Mouse (Mus musculus) G1E (cell line): ENCODE results near the gene Tex33. TPM values are rescaled to one million over a fixed set of nuclear protein-coding genes. Genes with fewer than 3 reads are reported as not detected.
"Not testable (repeated sequence)": the region's sequence is repeated elsewhere in the genome, so short reads cannot be mapped to it uniquely, and the experiment has no call there.

ENCODE experiments used
- ATAC-seq: 2 replicates; pipeline ENCODE4 v1.8.0; 2016; ENCODE audit warnings: mild to moderate bottlenecking; ENCODE audit not compliant: insufficient number of reproducible peaks, poor library complexity, low FRiP score, severe bottlenecking; ENCODE audit errors: extremely low read depth
- DNase-seq: peaks from one replicate; pipeline ENCODE4 v3.0.0; 2012; ENCODE audit warnings: low spot score
- H3K27me3 ChIP-seq: 2 replicates; pipeline ENCODE4 v1.6.1; 2012; ENCODE audit warnings: mild to moderate bottlenecking, low read length, inconsistent platforms; ENCODE audit not compliant: insufficient read depth
- H3K36me3 ChIP-seq: replicated peaks from 2 replicates; pipeline ENCODE3; 2012; ENCODE audit warnings: mild to moderate bottlenecking, inconsistent platforms
- H3K4me1 ChIP-seq: 2 replicates; pipeline ENCODE4 v1.6.1; 2012; ENCODE audit warnings: low read depth, low read length, inconsistent platforms, mixed read lengths; ENCODE audit not compliant: insufficient read depth
- H3K4me3 ChIP-seq: 2 replicates; pipeline ENCODE4 v1.5.1; 2012; ENCODE audit warnings: low read depth, mild to moderate bottlenecking, inconsistent platforms, low read length, moderate library complexity, mixed read lengths
- H3K9me3 ChIP-seq: replicated peaks from 2 replicates; pipeline ENCODE4 v1.6.1; 2012; ENCODE audit warnings: inconsistent platforms
- CTCF ChIP-seq: IDR thresholded peaks from 2 replicates; pipeline ENCODE4 v1.5.1; 2012; ENCODE audit warnings: low read depth, low read length, inconsistent platforms, mixed read lengths
- GATA1 ChIP-seq: IDR thresholded peaks from 2 replicates; pipeline ENCODE4 v1.6.1; 2012; ENCODE audit warnings: borderline replicate concordance, low read length, inconsistent platforms, mixed read lengths
- GATA2 ChIP-seq: IDR thresholded peaks from 2 replicates; pipeline ENCODE4 v1.6.1; 2012; ENCODE audit warnings: low read depth, low read length, inconsistent platforms, borderline replicate concordance
- POLR2AphosphoS5 ChIP-seq: IDR thresholded peaks from 2 replicates; pipeline ENCODE4 v1.6.1; 2012; ENCODE audit warnings: low read depth, low read length, inconsistent platforms; ENCODE audit not compliant: insufficient replicate concordance
- TAL1 ChIP-seq: conservative IDR thresholded peaks from 2 replicates; pipeline ENCODE4 v1.6.1; 2012; ENCODE audit warnings: low read depth, low read length, inconsistent platforms, mixed read lengths
- polyA plus RNA-seq: library from polyadenylated mRNA; stranded (reverse); fragments of >175 nt; gene quantifications from 2 replicates; pipeline ENCODE4 v1.2.3, GENCODE M21; 2012
- total RNA-seq, 2 experiments: library from RNA; stranded (forward) in 1 of 2; stranded (reverse) in 1 of 2; fragments of 200-1000 nt in 1 of 2; fragments of >200 nt in 1 of 2; fragmentation: Nextera tagmentation in 1 of 2; gene quantifications; 2 replicates each; pipeline ENCODE4 v1.2.3; 2014 to 2017

Gene Tex33
- total and polyA plus RNA-seq, 3 experiments: 0.49 TPM; not detected in 2

GRCm38 (mm10) chr15:78332981-78333380 lies 62.7 kb downstream of the Tex33 start:
- Histone ChIP-seq H3K4me1 (peaks cover 66% of the 10 kb centered on the region), H3K4me3 (peak overlapping the region; percentile 27; the same call in 1 of the 2 replicates), H3K9me3 (no peaks in the 10 kb centered on the region), H3K27me3 (peaks cover 36% of the 10 kb centered on the region), H3K36me3 (peaks cover 65% of the 10 kb centered on the region)
- no peak for TF ChIP-seq GATA1
- TF ChIP-seq POLR2AphosphoS5: no peak
- no peak for TF ChIP-seq CTCF
- no peak for TF ChIP-seq GATA2
- TF ChIP-seq TAL1: no peak
- DNase-seq: no peak
- no peak for ATAC-seq

GRCm38 (mm10) chr15:78331523-78332340 lies 64.0 kb downstream of the Tex33 start:
- Histone ChIP-seq H3K9me3 (no peaks in the 10 kb centered on the region), H3K4me3 (no peak overlapping the region; the same call in 1 of the 2 replicates), H3K4me1 (peaks cover 72% of the 10 kb centered on the region), H3K27me3 (peaks cover 35% of the 10 kb centered on the region), H3K36me3 (peaks cover 61% of the 10 kb centered on the region)
- TF ChIP-seq CTCF (no peak), GATA1 (no peak), TAL1 (no peak), GATA2 (no peak), POLR2AphosphoS5 (no peak)
- DNase-seq (no peak), ATAC-seq (no peak)

GRCm38 (mm10) chr15:78330706-78331105 lies 65.0 kb downstream of the Tex33 start:
- peaks cover 50% of the 10 kb centered on the region for H3K36me3 ChIP-seq
- TF ChIP-seq TAL1 (no peak), CTCF (no peak), GATA1 (no peak), POLR2AphosphoS5 (no peak), GATA2 (no peak)
- DNase-seq (no peak), ATAC-seq (no peak)
- H3K9me3 ChIP-seq: no peaks in the 10 kb centered on the region
- peaks cover 78% of the 10 kb centered on the region for H3K4me1 ChIP-seq
- no peak overlapping the region; the same call in 1 of the 2 replicates for H3K4me3 ChIP-seq
- peaks cover 27% of the 10 kb centered on the region for H3K27me3 ChIP-seq

- Histone ChIP-seq H3K36me3 (peaks cover 45% of the 10 kb centered on the region), H3K4me1 (peaks cover 81% of the 10 kb centered on the region)
These were observed 65.7 kb downstream of the Tex33 start for GRCm38 (mm10) chr15:78329972-78330371.

GRCm38 (mm10) chr15:78328520-78329097 lies 67.1 kb downstream of the Tex33 start:
- Histone ChIP-seq H3K4me3 (peak overlapping the region; percentile 64), H3K36me3 (peaks cover 37% of the 10 kb centered on the region), H3K27me3 (peaks cover 15% of the 10 kb centered on the region), H3K9me3 (no peaks in the 10 kb centered on the region), H3K4me1 (peaks cover 80% of the 10 kb centered on the region)
- TF ChIP-seq GATA1 (no peak), TAL1 (no peak), POLR2AphosphoS5 (no peak), CTCF (no peak), GATA2 (no peak)
- ATAC-seq (no peak), DNase-seq (no peak)

More at GRCm38 (mm10) chr15:78329972-78330371, 65.7 kb downstream of the Tex33 start:
- DNase-seq, H3K9me3 ChIP-seq: not testable (repeated sequence)
- Histone ChIP-seq H3K27me3 (peaks cover 21% of the 10 kb centered on the region), H3K4me3 (peak overlapping the region; percentile 23; the same call in 1 of the 2 replicates)
- peak; percentile 17; the same call in 1 of the 2 replicates for ATAC-seq

Other genes starting within 250 kb of the Tex33 start
- gene Ift27, start 221.8 kb downstream of the Tex33 start, total RNA-seq (2014; fragmentation: Nextera tagmentation): 15.4 and 16.7 TPM in 2 replicates
- 15.7 and 17.8 TPM in 2 replicates for gene Ift27, start 221.8 kb downstream of the Tex33 start, total RNA-seq (2017)
- 97.5 and 143 TPM in 2 replicates for gene Ift27, start 221.8 kb downstream of the Tex33 start, polyA plus RNA-seq
- gene Pvalb, start 189.5 kb downstream of the Tex33 start, total RNA-seq (2014; fragmentation: Nextera tagmentation): not detected in 2 replicates
- gene Pvalb, start 189.5 kb downstream of the Tex33 start, total RNA-seq (2017): not detected in 2 replicates
- gene Pvalb, start 189.5 kb downstream of the Tex33 start, polyA plus RNA-seq: not detected in 2 replicates
- gene Ncf4, start 151.1 kb downstream of the Tex33 start, total RNA-seq (2014; fragmentation: Nextera tagmentation): 16.1 and 19.0 TPM in 2 replicates
- 64.1 and 67.1 TPM in 2 replicates for gene Ncf4, start 151.1 kb downstream of the Tex33 start, total RNA-seq (2017)
- gene Ncf4, start 151.1 kb downstream of the Tex33 start, polyA plus RNA-seq: 3.2 and 4.5 TPM in 2 replicates
- 41.4 and 46.8 TPM in 2 replicates for gene Csf2rb2, start 90.2 kb downstream of the Tex33 start, total RNA-seq (2014; fragmentation: Nextera tagmentation)
- 41.9 and 42.1 TPM in 2 replicates for gene Csf2rb2, start 90.2 kb downstream of the Tex33 start, total RNA-seq (2017)
- gene Csf2rb2, start 90.2 kb downstream of the Tex33 start, polyA plus RNA-seq: 15.4 and 17.3 TPM in 2 replicates
- gene Csf2rb, start 70.2 kb downstream of the Tex33 start, total RNA-seq (2014; fragmentation: Nextera tagmentation): 219 and 232 TPM in 2 replicates
- gene Csf2rb, start 70.2 kb downstream of the Tex33 start, total RNA-seq (2017): 155 and 178 TPM in 2 replicates
- 67.0 and 145 TPM in 2 replicates for gene Csf2rb, start 70.2 kb downstream of the Tex33 start, polyA plus RNA-seq
- 3.6 and 4.3 TPM in 2 replicates for gene Tst, start 10.0 kb upstream of the Tex33 start, total RNA-seq (2014; fragmentation: Nextera tagmentation)
- gene Tst, start 10.0 kb upstream of the Tex33 start, total RNA-seq (2017): 0.93 and 1.3 TPM in 2 replicates
- gene Tst, start 10.0 kb upstream of the Tex33 start, polyA plus RNA-seq: 1.7 and 1.8 TPM in 2 replicates
- 7.3 and 19.9 TPM in 2 replicates for gene Mpst, start 10.5 kb upstream of the Tex33 start, total RNA-seq (2014; fragmentation: Nextera tagmentation)
- gene Mpst, start 10.5 kb upstream of the Tex33 start, total RNA-seq (2017): 20.2 and 22.7 TPM in 2 replicates
- gene Mpst, start 10.5 kb upstream of the Tex33 start, polyA plus RNA-seq: 101 and 115 TPM in 2 replicates
- gene Kctd17, start 32.7 kb upstream of the Tex33 start, total RNA-seq (2014; fragmentation: Nextera tagmentation): not detected in 2 replicates
- gene Kctd17, start 32.7 kb upstream of the Tex33 start, total RNA-seq (2017): 0.05 TPM in 1 of 2 replicates, not detected in the other
- 0.04 TPM in 1 of 2 replicates, not detected in the other for gene Kctd17, start 32.7 kb upstream of the Tex33 start, polyA plus RNA-seq
- gene Tmprss6, start 72.7 kb upstream of the Tex33 start, total RNA-seq (2014; fragmentation: Nextera tagmentation): not detected in 2 replicates
- 0.11 TPM in 1 of 2 replicates, not detected in the other for gene Tmprss6, start 72.7 kb upstream of the Tex33 start, total RNA-seq (2017)
- gene Tmprss6, start 72.7 kb upstream of the Tex33 start, polyA plus RNA-seq: not detected in 2 replicates
- gene Il2rb, start 99.4 kb upstream of the Tex33 start, total RNA-seq (2014; fragmentation: Nextera tagmentation): not detected in 2 replicates
- gene Il2rb, start 99.4 kb upstream of the Tex33 start, total RNA-seq (2017): under 0.01 and 0.05 TPM in 2 replicates
- not detected in 2 replicates for gene Il2rb, start 99.4 kb upstream of the Tex33 start, polyA plus RNA-seq
- not detected in 2 replicates for gene C1qtnf6, start 135.5 kb upstream of the Tex33 start, total RNA-seq (2014; fragmentation: Nextera tagmentation)
- gene C1qtnf6, start 135.5 kb upstream of the Tex33 start, total RNA-seq (2017): 0.11 and 0.41 TPM in 2 replicates
- not detected in 2 replicates for gene C1qtnf6, start 135.5 kb upstream of the Tex33 start, polyA plus RNA-seq
- not detected in 2 replicates for gene Sstr3, start 148.8 kb upstream of the Tex33 start, total RNA-seq (2014; fragmentation: Nextera tagmentation)
- gene Sstr3, start 148.8 kb upstream of the Tex33 start, total RNA-seq (2017): 0.05 and 0.12 TPM in 2 replicates
- gene Sstr3, start 148.8 kb upstream of the Tex33 start, polyA plus RNA-seq: not detected in 2 replicates
- 647 and 735 TPM in 2 replicates for gene Rac2, start 176.9 kb upstream of the Tex33 start, total RNA-seq (2014; fragmentation: Nextera tagmentation)
- 713 and 736 TPM in 2 replicates for gene Rac2, start 176.9 kb upstream of the Tex33 start, total RNA-seq (2017)
- 981 and 1,035 TPM in 2 replicates for gene Rac2, start 176.9 kb upstream of the Tex33 start, polyA plus RNA-seq
- not detected in 2 replicates for gene Cyth4, start 201.1 kb upstream of the Tex33 start, total RNA-seq (2014; fragmentation: Nextera tagmentation)
- gene Cyth4, start 201.1 kb upstream of the Tex33 start, total RNA-seq (2017): 1.4 and 1.5 TPM in 2 replicates
- 0.04 and 0.26 TPM in 2 replicates for gene Cyth4, start 201.1 kb upstream of the Tex33 start, polyA plus RNA-seq